Mouse (Mus musculus) neural tube, embryonic 12.5 days (tissue): ENCODE data around the gene Pnpo. TPM values are rescaled to one million over a fixed set of nuclear protein-coding genes. Genes with fewer than 3 reads are reported as not detected.

Source experiments
- polyA plus RNA-seq: library from polyadenylated mRNA; unstranded; fragments of >200 nt; fragmentation: Nextera tagmentation; extraction: Ambion mirVana; gene quantifications from 2 replicates; pipeline ENCODE4 v1.2.1, GENCODE M21; 2016

The Pnpo gene
- polyA plus RNA-seq, 1 experiment from 2014 or later, result 18.3 TPM

Other genes with a start within 250 kb of the Pnpo start
- gene Snx11, start 166.4 kb downstream of the Pnpo start, polyA plus RNA-seq, result 57.0 and 58.4 TPM in 2 replicates
- 125 and 143 TPM in 2 replicates for gene Cbx1, start 154.9 kb downstream of the Pnpo start, polyA plus RNA-seq
- gene Nfe2l1, start 114.0 kb downstream of the Pnpo start, polyA plus RNA-seq, result 75.5 and 79.5 TPM in 2 replicates
- 41.4 and 46.9 TPM in 2 replicates for gene Copz2, start 94.1 kb downstream of the Pnpo start, polyA plus RNA-seq
- 99.3 and 103 TPM in 2 replicates for gene Cdk5rap3, start 27.5 kb downstream of the Pnpo start, polyA plus RNA-seq
- gene Prr15l, start 15.9 kb downstream of the Pnpo start, polyA plus RNA-seq, result 0.05 and 0.61 TPM in 2 replicates
- gene Sp2, start 39.0 kb upstream of the Pnpo start, polyA plus RNA-seq, result 19.3 and 20.4 TPM in 2 replicates
- gene Sp6, start 69.4 kb upstream of the Pnpo start, polyA plus RNA-seq, result 0.23 and 0.34 TPM in 2 replicates
- gene Scrn2, start 86.0 kb upstream of the Pnpo start, polyA plus RNA-seq, result 19.8 and 21.9 TPM in 2 replicates
- gene Lrrc46, start 97.4 kb upstream of the Pnpo start, polyA plus RNA-seq, result 2.2 and 2.9 TPM in 2 replicates
- 66.9 and 68.3 TPM in 2 replicates for gene Mrpl10, start 97.6 kb upstream of the Pnpo start, polyA plus RNA-seq
- 11.1 and 11.4 TPM in 2 replicates for gene Osbpl7, start 106.6 kb upstream of the Pnpo start, polyA plus RNA-seq
- gene Tbx21, start 171.3 kb upstream of the Pnpo start, polyA plus RNA-seq, result 0.13 TPM in 1 of 2 replicates, not detected in the other
- gene Tbkbp1, start 207.5 kb upstream of the Pnpo start, polyA plus RNA-seq, result 9.5 and 10.5 TPM in 2 replicates
- gene Kpnb1, start 243.9 kb upstream of the Pnpo start, polyA plus RNA-seq, result 52.8 and 53.1 TPM in 2 replicates